Mouse (Mus musculus) hindbrain, embryonic 16.5 days (tissue): ENCODE results near the gene Flrt1. TPM values are rescaled to one million over a fixed set of nuclear protein-coding genes. Genes with fewer than 3 reads are reported as not detected.

ENCODE experiments used
- ATAC-seq: fragments of 200-750 bp; cut with Nextera tagmentation; 2 replicates; pipeline ENCODE4 v1.8.0; 2017; ENCODE audit warnings: moderate TSS enrichment, moderate library complexity
- H3K27ac ChIP-seq: fragments of 300-500 bp; sonication (generic); 2 replicates; pipeline ENCODE4 v1.5.1; 2014; ENCODE audit warnings: low read depth, mild to moderate bottlenecking, control low read depth, low read length, moderate library complexity
- H3K27me3 ChIP-seq: fragments of 300-500 bp; sonication (generic); replicated peaks from 2 replicates; pipeline ENCODE4 v1.6.1; 2014; ENCODE audit warnings: low read length; ENCODE audit not compliant: control insufficient read depth, insufficient read depth
- H3K36me3 ChIP-seq: fragments of 300-500 bp; sonication (generic); 2 replicates; pipeline ENCODE4 v1.6.1; 2014; ENCODE audit warnings: mild to moderate bottlenecking, low read length, moderate library complexity, mixed read lengths; ENCODE audit not compliant: control insufficient read depth, insufficient read depth
- H3K4me1 ChIP-seq: fragments of 300-500 bp; sonication (generic); 2 replicates; pipeline ENCODE4 v1.6.1; 2014; ENCODE audit warnings: low read depth, low read length; ENCODE audit not compliant: control insufficient read depth, insufficient read depth
- H3K4me2 ChIP-seq: fragments of 300-500 bp; sonication (generic); 2 replicates; pipeline ENCODE4 v1.6.1; 2014; ENCODE audit warnings: mild to moderate bottlenecking, low read length, control low read depth, moderate library complexity
- H3K4me3 ChIP-seq: fragments of 300-500 bp; sonication (generic); 2 replicates; pipeline ENCODE4 v1.5.1; 2014; ENCODE audit warnings: mild to moderate bottlenecking, low read length, control low read depth, moderate library complexity
- H3K9ac ChIP-seq: fragments of 300-500 bp; sonication (generic); 2 replicates; pipeline ENCODE4 v1.6.1; 2014; ENCODE audit warnings: low read depth, mild to moderate bottlenecking, control low read depth, low read length, moderate library complexity
- H3K9me3 ChIP-seq: fragments of 300-500 bp; sonication (generic); 2 replicates; pipeline ENCODE4 v1.6.1; 2014; ENCODE audit warnings: mild to moderate bottlenecking, low read length, moderate library complexity; ENCODE audit not compliant: control insufficient read depth
- WGBS: fragments of 180-500 bp; shearing (Covaris S2); extraction: QIAGEN DNeasy Blood & Tissue Kit; methylation state at CpG from one replicate; pipeline ENCODE4 v1.1.7; 2014; 5-methylcytosine and 5-hydroxymethylcytosine counted together
- polyA plus RNA-seq: library from polyadenylated mRNA; unstranded; fragments of >200 nt; fragmentation: Nextera tagmentation; extraction: Ambion mirVana; gene quantifications from 2 replicates; pipeline ENCODE4 v1.2.1, GENCODE M21; 2015

Gene Flrt1
- polyA plus RNA-seq, 1 experiment from 2014 or later, result 8.8 TPM

DNA sequence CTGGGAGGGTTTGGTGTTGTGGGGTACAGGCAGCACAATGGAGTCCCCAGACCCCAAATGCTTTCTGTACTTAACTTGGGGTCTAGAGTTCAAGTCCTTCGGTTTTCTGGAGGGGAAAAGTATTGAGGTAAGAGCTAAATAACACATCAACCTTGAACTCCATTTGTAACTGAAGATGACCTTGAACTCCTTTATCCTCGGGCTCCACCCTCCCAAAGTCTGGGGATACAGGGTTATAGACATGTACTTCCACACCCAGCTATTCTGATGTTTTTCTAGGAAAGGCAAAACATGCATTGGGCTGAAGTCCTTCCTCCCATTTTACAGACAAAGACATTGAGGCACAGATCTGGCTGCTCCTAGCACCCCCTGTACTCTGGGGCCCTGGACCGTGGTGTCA, 38.9 kb upstream of the Flrt1 start:
- 66% methylated on average over 3 of the region's 3 CpGs for WGBS
- peaks cover 49% of the 10 kb centered on the region for H3K4me1 ChIP-seq
- no peak overlapping the region for H3K27ac ChIP-seq

DNA sequence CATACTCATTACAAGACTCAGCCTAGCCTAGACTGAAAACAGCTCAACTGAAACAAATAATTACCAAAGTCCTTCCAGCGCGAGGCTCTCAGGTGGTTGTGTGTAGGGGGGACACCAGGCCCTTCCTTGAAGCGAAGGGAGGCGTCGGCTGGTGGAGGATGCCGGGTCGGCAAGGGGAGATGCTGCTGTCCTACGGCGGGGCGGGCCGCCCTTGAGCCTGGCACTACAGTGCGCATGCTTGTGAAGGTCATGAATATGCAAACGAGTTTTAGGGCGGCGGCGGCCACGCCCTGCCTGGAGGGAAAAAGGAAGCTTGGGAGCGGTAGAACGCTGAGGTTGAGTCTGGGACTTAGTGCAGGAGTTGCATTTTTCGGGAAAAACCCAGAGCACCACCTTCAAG, 38.3 kb upstream of the Flrt1 start:
- peak overlapping the region; percentile 49 for H3K4me2 ChIP-seq
- H3K27ac ChIP-seq, result peak overlapping the region; percentile 24; the same call in 1 of the 2 replicates
- 0 out of 2 replicates have a peak, but pooled peaks have one; percentile 10 for ATAC-seq
- no peaks in the 10 kb centered on the region for H3K36me3 ChIP-seq
- H3K9me3 ChIP-seq, result no peaks in the 10 kb centered on the region
- no peaks in the 10 kb centered on the region; the same call in none of the 2 replicates for H3K27me3 ChIP-seq
- H3K4me3 ChIP-seq, result peak overlapping the region; percentile 15
- peaks cover 48% of the 10 kb centered on the region for H3K4me1 ChIP-seq
- under 1% methylated on average over 20 of the region's 20 CpGs for WGBS
- H3K9ac ChIP-seq, result peak overlapping the region; percentile 57

More for the DNA sequence above, 38.9 kb upstream of the Flrt1 start:
- Histone ChIP-seq H3K4me2 (no peak overlapping the region), H3K9ac (no peak overlapping the region), H3K9me3 (no peaks in the 10 kb centered on the region), H3K4me3 (no peak overlapping the region), H3K36me3 (no peaks in the 10 kb centered on the region), H3K27me3 (no peaks in the 10 kb centered on the region; the same call in none of the 2 replicates)
- no peak for ATAC-seq

DNA sequence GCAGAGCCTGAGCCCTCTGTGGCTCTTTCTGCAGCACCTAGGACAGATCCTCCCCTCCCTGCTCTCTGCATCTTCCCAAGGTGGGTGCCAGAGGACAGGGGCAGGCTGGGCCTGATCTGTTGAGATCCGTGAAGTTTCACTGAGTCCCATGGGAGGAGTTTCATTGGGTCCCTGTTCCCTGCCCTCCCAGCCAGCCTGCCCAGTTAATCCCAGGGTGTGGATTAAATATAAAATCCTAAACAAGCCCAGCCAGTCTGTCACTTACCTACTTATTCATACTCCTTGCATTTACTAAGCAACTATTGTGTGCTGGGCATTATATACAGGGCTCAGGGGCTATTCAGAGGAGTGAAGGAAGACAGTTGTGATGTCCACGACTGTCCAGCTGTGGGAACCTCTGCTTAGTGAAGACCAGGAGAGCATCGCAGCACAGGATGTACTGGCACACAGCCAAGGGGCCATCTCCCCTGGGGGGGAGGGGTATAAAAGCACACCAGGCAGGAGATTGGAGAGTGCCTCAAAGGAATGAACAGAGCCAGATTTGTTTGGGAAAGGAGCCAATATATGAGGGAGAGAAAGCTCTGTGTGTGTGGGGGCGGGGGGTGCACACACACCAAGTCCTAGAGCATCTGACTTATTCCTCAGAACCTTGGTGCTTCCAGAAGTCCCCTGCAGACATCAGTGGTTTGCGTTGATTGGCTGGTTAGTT, 36.8 kb upstream of the Flrt1 start:
- no peaks in the 10 kb centered on the region for H3K9me3 ChIP-seq
- no peaks in the 10 kb centered on the region for H3K36me3 ChIP-seq
- no peak for ATAC-seq
- no peaks in the 10 kb centered on the region; the same call in none of the 2 replicates for H3K27me3 ChIP-seq
- WGBS, result 33% methylated on average over 5 of the region's 5 CpGs
- H3K4me1 ChIP-seq, result peaks cover 46% of the 10 kb centered on the region
- H3K9ac ChIP-seq, result no peak overlapping the region
- H3K27ac ChIP-seq, result no peak overlapping the region
- no peak overlapping the region for H3K4me3 ChIP-seq
- H3K4me2 ChIP-seq, result no peak overlapping the region

- WGBS, result 27% methylated on average over 12 of the region's 12 CpGs
- no peak overlapping the region for H3K4me3 ChIP-seq
- H3K36me3 ChIP-seq, result no peaks in the 10 kb centered on the region
- peaks cover 52% of the 10 kb centered on the region for H3K4me1 ChIP-seq
- no peaks in the 10 kb centered on the region; the same call in none of the 2 replicates for H3K27me3 ChIP-seq
- H3K9ac ChIP-seq, result peak overlapping the region; percentile 32
- no peaks in the 10 kb centered on the region for H3K9me3 ChIP-seq
- peak overlapping the region; percentile 24; the same call in 1 of the 2 replicates for H3K27ac ChIP-seq
- ATAC-seq, result no peak
- H3K4me2 ChIP-seq, result no peak overlapping the region
These were observed 35.4 kb upstream of the Flrt1 start for GRCm38 (mm10) chr19:7140856-7141421.

- Histone ChIP-seq H3K4me3 (no peak overlapping the region), H3K27me3 (no peaks in the 10 kb centered on the region; the same call in 1 of the 2 replicates), H3K27ac (peak overlapping the region; percentile 24), H3K9me3 (no peaks in the 10 kb centered on the region), H3K36me3 (no peaks in the 10 kb centered on the region), H3K9ac (peak overlapping the region; percentile 8; the same call in 1 of the 2 replicates), H3K4me2 (no peak overlapping the region), H3K4me1 (peaks cover 58% of the 10 kb centered on the region)
- peak; percentile 16; the same call in 1 of the 2 replicates for ATAC-seq
- 29% methylated on average over 6 of the region's 6 CpGs for WGBS
These were observed 34.8 kb upstream of the Flrt1 start for GRCm38 (mm10) chr19:7140373-7140772.

GRCm38 (mm10) chr19:7139321-7139720, 33.8 kb upstream of the Flrt1 start:
- 69% methylated on average over 4 of the region's 4 CpGs for WGBS
- no peak for ATAC-seq
- H3K27me3 ChIP-seq, result no peaks in the 10 kb centered on the region; the same call in 1 of the 2 replicates
- H3K9me3 ChIP-seq, result no peaks in the 10 kb centered on the region
- no peaks in the 10 kb centered on the region for H3K36me3 ChIP-seq
- no peak overlapping the region for H3K27ac ChIP-seq
- H3K4me2 ChIP-seq, result no peak overlapping the region
- no peak overlapping the region for H3K9ac ChIP-seq
- peaks cover 68% of the 10 kb centered on the region for H3K4me1 ChIP-seq
- H3K4me3 ChIP-seq, result no peak overlapping the region

GRCm38 (mm10) chr19:7138327-7138726, 32.8 kb upstream of the Flrt1 start:
- H3K9ac ChIP-seq, result no peak overlapping the region
- no peaks in the 10 kb centered on the region; the same call in 1 of the 2 replicates for H3K27me3 ChIP-seq
- no peak for ATAC-seq
- no peak overlapping the region for H3K4me2 ChIP-seq
- H3K4me3 ChIP-seq, result no peak overlapping the region
- H3K27ac ChIP-seq, result no peak overlapping the region
- WGBS, result 42% methylated on average over 14 of the region's 14 CpGs
- H3K36me3 ChIP-seq, result no peaks in the 10 kb centered on the region
- peaks cover 69% of the 10 kb centered on the region for H3K4me1 ChIP-seq
- no peaks in the 10 kb centered on the region for H3K9me3 ChIP-seq

- Histone ChIP-seq H3K9me3 (no peaks in the 10 kb centered on the region), H3K4me1 (peaks cover 64% of the 10 kb centered on the region), H3K27ac (peak overlapping the region; percentile 76; the same call in 1 of the 2 replicates), H3K4me3 (no peak overlapping the region), H3K36me3 (no peaks in the 10 kb centered on the region), H3K27me3 (no peaks in the 10 kb centered on the region; the same call in none of the 2 replicates), H3K9ac (peak overlapping the region; percentile 33; the same call in 1 of the 2 replicates), H3K4me2 (no peak overlapping the region)
- no peak for ATAC-seq
- 41% methylated on average over 14 of the region's 14 CpGs for WGBS
These were observed 31.4 kb upstream of the Flrt1 start for GRCm38 (mm10) chr19:7136714-7137498.
